Mouse (Mus musculus) stomach, embryonic 14.5 days (tissue): Measurements from ENCODE around the gene Ccdc62. TPM values are rescaled to one million over a fixed set of nuclear protein-coding genes. Genes with fewer than 3 reads are reported as not detected.

Experiments
- ATAC-seq: fragments of 200-750 bp; cut with Nextera tagmentation; 2 replicates; pipeline ENCODE4 v1.8.0; 2017; ENCODE audit warnings: low read depth, moderate TSS enrichment; ENCODE audit not compliant: insufficient number of reproducible peaks, insufficient read depth, low FRiP score
- H3K27ac ChIP-seq: fragments of 300-500 bp; sonication (generic); 2 replicates; pipeline ENCODE4 v1.5.1; 2014; ENCODE audit warnings: mild to moderate bottlenecking, low read length, moderate library complexity, mixed read lengths
- H3K27me3 ChIP-seq: fragments of 300-500 bp; sonication (generic); 2 replicates; pipeline ENCODE4 v1.6.1; 2014; ENCODE audit warnings: low read length, control low read depth, mixed read lengths; ENCODE audit not compliant: control insufficient read depth, insufficient read depth
- H3K36me3 ChIP-seq: fragments of 300-500 bp; sonication (generic); 2 replicates; pipeline ENCODE4 v1.6.1; 2014; ENCODE audit warnings: mild to moderate bottlenecking, control low read depth, low read length, moderate library complexity, mixed read lengths; ENCODE audit not compliant: control insufficient read depth, insufficient read depth
- H3K4me1 ChIP-seq: fragments of 300-500 bp; sonication (generic); 2 replicates; pipeline ENCODE4 v1.6.1; 2014; ENCODE audit warnings: low read length, control low read depth, mixed read lengths; ENCODE audit not compliant: control insufficient read depth, insufficient read depth
- H3K4me2 ChIP-seq: fragments of 300-500 bp; sonication (generic); replicated peaks from 2 replicates; pipeline ENCODE4 v1.6.1; 2014; ENCODE audit warnings: low read depth, low read length, control low read depth
- H3K4me3 ChIP-seq: fragments of 300-500 bp; sonication (generic); 2 replicates; pipeline ENCODE4 v1.5.1; 2014; ENCODE audit warnings: low read depth, low read length, control low read depth
- H3K9ac ChIP-seq: fragments of 300-500 bp; sonication (generic); replicated peaks from 2 replicates; pipeline ENCODE4 v1.6.1; 2014; ENCODE audit warnings: low read depth, mild to moderate bottlenecking, control low read depth, low read length, moderate library complexity, mixed read lengths
- H3K9me3 ChIP-seq: fragments of 300-500 bp; sonication (generic); 2 replicates; pipeline ENCODE4 v1.6.1; 2016; ENCODE audit warnings: low read depth, low read length, control low read depth; ENCODE audit not compliant: control insufficient read depth
- WGBS: fragments of 180-500 bp; shearing (Covaris S2); extraction: QIAGEN DNeasy Blood & Tissue Kit; methylation state at CpG from one replicate; pipeline ENCODE4 v1.1.7; 2014; 5-methylcytosine and 5-hydroxymethylcytosine counted together
- polyA plus RNA-seq: library from polyadenylated mRNA; unstranded; fragments of >200 nt; fragmentation: Nextera tagmentation; extraction: Ambion mirVana; gene quantifications from 2 replicates; pipeline ENCODE4 v1.2.1, GENCODE M21; 2014

The Ccdc62 gene
- polyA plus RNA-seq, 1 experiment from 2014 or later = 9.3 TPM

GRCm38 (mm10) chr5:123977231-123977630, 46.8 kb downstream of the Ccdc62 start:
- no peaks in the 10 kb centered on the region for H3K36me3 ChIP-seq
- H3K27ac ChIP-seq = peak overlapping the region; percentile 75; the same call in 1 of the 2 replicates
- no peaks in the 10 kb centered on the region for H3K9me3 ChIP-seq
- peaks cover 8% of the 10 kb centered on the region for H3K4me1 ChIP-seq
- no peak overlapping the region for H3K4me3 ChIP-seq
- H3K4me2 ChIP-seq = 0 out of 2 replicates have a peak overlapping the region, but pooled peaks have one; percentile 10
- H3K9ac ChIP-seq = no peak overlapping the region
- no peak for ATAC-seq
- peaks cover 10% of the 10 kb centered on the region; the same call in 1 of the 2 replicates for H3K27me3 ChIP-seq
- 33% methylated on average over 3 of the region's 3 CpGs for WGBS

DNA sequence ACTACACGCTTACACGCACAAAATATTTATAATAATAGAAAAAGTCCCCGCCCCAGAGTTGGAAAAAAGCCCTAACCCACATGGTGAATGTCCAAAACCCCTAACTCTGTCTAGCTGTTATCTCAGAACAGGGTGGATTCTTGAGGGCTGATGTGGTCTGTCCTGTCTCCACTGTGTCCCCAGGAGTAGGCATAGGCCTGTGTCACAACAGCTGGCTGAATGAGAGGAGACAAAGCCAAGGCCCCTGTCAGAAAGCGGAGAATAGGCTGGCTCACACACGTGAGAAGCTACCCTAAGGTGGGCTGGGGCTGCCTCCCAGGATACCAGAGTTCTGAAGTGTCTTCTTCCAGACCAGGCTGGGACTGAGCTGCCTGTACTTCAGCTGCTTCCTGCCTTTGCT, 47.7 kb downstream of the Ccdc62 start:
- H3K4me3 ChIP-seq = no peak overlapping the region
- H3K27ac ChIP-seq = peak overlapping the region; percentile 75; the same call in 1 of the 2 replicates
- no peaks in the 10 kb centered on the region for H3K36me3 ChIP-seq
- H3K4me2 ChIP-seq = no peak overlapping the region
- no peak for ATAC-seq
- H3K4me1 ChIP-seq = peaks cover 8% of the 10 kb centered on the region
- H3K9ac ChIP-seq = no peak overlapping the region; the same call in 1 of the 2 replicates
- WGBS = 69% methylated on average over 5 of the region's 5 CpGs
- peaks cover 6% of the 10 kb centered on the region; the same call in 1 of the 2 replicates for H3K27me3 ChIP-seq
- no peaks in the 10 kb centered on the region for H3K9me3 ChIP-seq

- whole genome bisulfite sequencing = 74% methylated on average over 18 of the region's 18 CpGs
- H3K27ac ChIP-seq = 0 out of 2 replicates have a peak overlapping the region, but pooled peaks have one; percentile 33
- peaks cover 8% of the 10 kb centered on the region for H3K4me1 ChIP-seq
- no peaks in the 10 kb centered on the region for H3K36me3 ChIP-seq
- no peaks in the 10 kb centered on the region for H3K9me3 ChIP-seq
- H3K4me2 ChIP-seq = no peak overlapping the region
- H3K27me3 ChIP-seq = 0 out of 2 replicates have a peak, but pooled peaks cover 4% of the 10 kb centered on the region
- ATAC-seq = no peak
- H3K9ac ChIP-seq = no peak overlapping the region
- H3K4me3 ChIP-seq = no peak overlapping the region
Measured at GRCm38 (mm10) chr5:123979221-123979979, 48.9 kb downstream of the Ccdc62 start.

DNA sequence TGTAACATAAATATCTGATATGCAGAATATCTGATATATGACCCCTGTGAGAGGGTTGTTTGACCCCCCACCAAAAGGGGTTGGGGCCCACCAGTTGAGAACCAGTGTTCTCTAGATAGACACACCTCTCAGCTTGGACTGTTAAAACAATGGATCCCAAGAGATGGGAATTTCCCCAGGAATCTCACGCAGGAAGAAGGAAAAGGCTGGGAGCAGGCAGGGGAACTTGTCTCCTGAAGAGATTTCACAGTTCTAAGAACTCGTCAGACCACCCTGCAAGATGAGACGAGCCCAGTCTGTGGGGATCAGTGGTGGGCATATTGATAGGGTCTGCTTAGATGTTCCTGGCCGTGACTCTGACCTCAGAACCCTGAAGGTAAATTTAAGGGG, 49.5 kb downstream of the Ccdc62 start:
- 49% methylated on average over 4 of the region's 4 CpGs for WGBS
- Histone ChIP-seq H3K27me3 (no peaks in the 10 kb centered on the region), H3K4me3 (no peak overlapping the region), H3K4me2 (no peak overlapping the region), H3K9me3 (no peaks in the 10 kb centered on the region), H3K4me1 (peaks cover 8% of the 10 kb centered on the region), H3K27ac (no peak overlapping the region), H3K9ac (no peak overlapping the region), H3K36me3 (no peaks in the 10 kb centered on the region)
- no peak for ATAC-seq

DNA sequence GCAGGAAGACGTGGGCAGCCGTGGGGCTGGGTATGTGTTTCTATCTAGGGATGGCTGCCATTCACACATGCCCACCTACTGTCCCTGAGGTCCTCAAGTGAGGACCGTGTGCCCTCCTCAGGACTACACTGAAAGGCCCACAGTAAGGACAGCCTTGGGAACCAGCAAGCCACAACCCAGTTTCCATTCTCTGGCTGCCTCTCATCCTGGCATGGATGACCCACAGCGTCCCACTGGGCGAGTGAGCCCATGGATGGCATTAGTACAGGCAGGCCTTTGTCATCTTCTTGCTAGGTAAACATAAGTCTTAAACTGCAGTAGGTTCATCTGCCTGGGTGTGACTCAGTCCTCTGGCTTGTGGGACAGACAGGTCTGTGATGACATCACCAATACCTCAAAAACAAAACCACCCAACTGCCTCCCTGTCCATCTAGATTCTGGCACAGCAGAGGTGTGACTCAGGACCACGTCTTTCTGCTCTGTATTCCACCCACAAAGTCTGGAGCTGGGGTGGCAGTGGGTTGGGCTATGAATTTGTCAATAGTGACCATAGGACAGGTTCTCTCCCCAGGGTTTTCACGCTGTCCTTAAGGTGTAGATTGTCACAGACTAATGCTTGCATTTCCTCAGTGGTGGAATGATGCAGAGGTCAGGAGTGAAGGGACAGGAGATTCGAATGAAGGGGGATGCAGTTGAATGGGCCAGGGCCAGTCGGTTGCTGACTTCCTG, 50.2 kb downstream of the Ccdc62 start:
- H3K27ac ChIP-seq = no peak overlapping the region
- ATAC-seq = no peak
- H3K9me3 ChIP-seq = no peaks in the 10 kb centered on the region
- no peak overlapping the region for H3K9ac ChIP-seq
- H3K27me3 ChIP-seq = no peaks in the 10 kb centered on the region
- H3K4me3 ChIP-seq = no peak overlapping the region
- H3K36me3 ChIP-seq = no peaks in the 10 kb centered on the region
- no peak overlapping the region for H3K4me2 ChIP-seq
- WGBS = 72% methylated on average over 9 of the region's 9 CpGs
- peaks cover 8% of the 10 kb centered on the region for H3K4me1 ChIP-seq

GRCm38 (mm10) chr5:123981250-123981554, 50.7 kb downstream of the Ccdc62 start:
- 71% methylated on average over 6 of the region's 6 CpGs for WGBS
- Histone ChIP-seq H3K36me3 (no peaks in the 10 kb centered on the region), H3K4me1 (peaks cover 8% of the 10 kb centered on the region), H3K27ac (no peak overlapping the region), H3K4me3 (no peak overlapping the region), H3K4me2 (no peak overlapping the region), H3K27me3 (no peaks in the 10 kb centered on the region), H3K9me3 (no peaks in the 10 kb centered on the region), H3K9ac (no peak overlapping the region)
- ATAC-seq = no peak

DNA sequence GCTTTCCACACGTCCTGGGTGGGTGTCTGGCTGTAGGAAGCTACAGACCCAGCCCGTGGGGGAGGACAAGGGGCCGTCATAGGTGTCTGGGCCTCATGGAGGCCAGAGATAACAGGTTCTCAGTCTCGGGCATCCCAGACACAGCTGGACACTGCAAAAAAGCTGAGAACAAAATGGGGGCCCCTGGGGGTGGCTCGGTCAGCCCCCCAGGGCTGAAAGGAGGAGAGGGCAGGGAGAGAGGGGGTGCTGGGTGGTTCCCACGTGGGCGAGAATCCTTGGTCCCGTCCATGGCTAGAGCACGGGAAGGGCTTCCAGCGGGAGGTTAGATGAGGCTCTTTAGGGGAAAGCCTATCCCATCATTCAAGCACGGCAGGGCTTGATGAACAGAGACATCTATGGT, 52.4 kb downstream of the Ccdc62 start:
- H3K36me3 ChIP-seq = no peaks in the 10 kb centered on the region
- no peak overlapping the region for H3K27ac ChIP-seq
- H3K9ac ChIP-seq = no peak overlapping the region
- ATAC-seq = no peak
- peaks cover 16% of the 10 kb centered on the region for H3K4me1 ChIP-seq
- H3K9me3 ChIP-seq = no peaks in the 10 kb centered on the region
- no peaks in the 10 kb centered on the region for H3K27me3 ChIP-seq
- WGBS = 74% methylated on average over 11 of the region's 11 CpGs
- no peak overlapping the region for H3K4me2 ChIP-seq
- no peak overlapping the region for H3K4me3 ChIP-seq

DNA sequence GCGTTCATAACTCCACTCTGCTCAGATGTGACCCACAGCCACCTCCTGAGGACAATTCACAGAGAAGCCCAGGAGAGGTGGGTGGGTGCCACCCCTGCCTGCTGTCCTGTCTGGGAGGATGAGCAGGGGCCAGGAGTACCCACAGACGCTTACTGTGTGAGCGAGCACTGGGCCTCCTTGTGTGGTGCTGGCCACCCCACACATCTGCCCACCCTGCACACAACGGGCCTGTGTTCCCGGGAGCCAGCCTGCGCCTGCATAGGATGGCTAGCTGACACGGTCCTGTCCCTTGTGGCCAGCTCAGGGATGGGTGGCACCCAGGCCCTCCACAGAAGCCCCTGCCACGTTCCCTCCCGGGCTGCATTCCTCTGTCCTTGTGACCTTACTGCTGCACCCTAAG, 55.0 kb downstream of the Ccdc62 start:
- Histone ChIP-seq H3K9me3 (no peaks in the 10 kb centered on the region), H3K36me3 (no peaks in the 10 kb centered on the region), H3K27ac (no peak overlapping the region), H3K9ac (no peak overlapping the region), H3K27me3 (no peaks in the 10 kb centered on the region), H3K4me3 (no peak overlapping the region), H3K4me2 (no peak overlapping the region), H3K4me1 (peaks cover 13% of the 10 kb centered on the region)
- no peak for ATAC-seq
- WGBS = 71% methylated on average over 9 of the region's 9 CpGs
